Mouse (Mus musculus) midbrain, embryonic 12.5 days (tissue): Measurements from ENCODE around the gene Sf3a3. TPM values are rescaled to one million over a fixed set of nuclear protein-coding genes. Genes with fewer than 3 reads are reported as not detected.

Experiments
- ATAC-seq: fragments of 200-750 bp; cut with Nextera tagmentation; 2 replicates; pipeline ENCODE4 v1.8.0; 2017; ENCODE audit warnings: low read depth, moderate TSS enrichment, moderate library complexity; ENCODE audit not compliant: low FRiP score
- H3K27ac ChIP-seq: fragments of 300-500 bp; sonication (generic); replicated peaks from 2 replicates; pipeline ENCODE4 v1.5.1; 2016; ENCODE audit warnings: mild to moderate bottlenecking
- H3K27me3 ChIP-seq: fragments of 300-500 bp; sonication (generic); 2 replicates; pipeline ENCODE4 v1.6.1; 2016; ENCODE audit warnings: mild to moderate bottlenecking
- H3K36me3 ChIP-seq: fragments of 300-500 bp; sonication (generic); 2 replicates; pipeline ENCODE4 v1.6.1; 2016
- H3K4me1 ChIP-seq: fragments of 300-500 bp; sonication (generic); 2 replicates; pipeline ENCODE4 v1.6.1; 2016
- H3K4me2 ChIP-seq: fragments of 300-500 bp; sonication (generic); replicated peaks from 2 replicates; pipeline ENCODE4 v1.6.1; 2016; ENCODE audit warnings: mild to moderate bottlenecking, moderate library complexity
- H3K4me3 ChIP-seq: fragments of 300-500 bp; sonication (generic); 2 replicates; pipeline ENCODE4 v1.5.1; 2016; ENCODE audit warnings: mild to moderate bottlenecking
- H3K9ac ChIP-seq: fragments of 300-500 bp; sonication (generic); replicated peaks from 2 replicates; pipeline ENCODE4 v1.6.1; 2016; ENCODE audit warnings: mild to moderate bottlenecking, moderate library complexity
- H3K9me3 ChIP-seq: fragments of 300-500 bp; sonication (generic); 2 replicates; pipeline ENCODE4 v1.6.1; 2016; ENCODE audit warnings: mild to moderate bottlenecking
- WGBS: fragments of 180-500 bp; shearing (Covaris S2); methylation state at CpG from one replicate; pipeline ENCODE4 v1.1.7; 2016; 5-methylcytosine and 5-hydroxymethylcytosine counted together
- microRNA counts: library from miRNA; unstranded; fragments of <30 nt; microRNA quantifications from one replicate; lab custom pipeline; 2017
- microRNA-seq: library from miRNA; unstranded; fragments of <30 nt; microRNA quantifications from one replicate; pipeline ENCODE4, GENCODE M21; 2017
- polyA plus RNA-seq: library from polyadenylated mRNA; unstranded; fragments of >200 nt; fragmentation: Nextera tagmentation; extraction: Ambion mirVana; gene quantifications from 2 replicates; pipeline ENCODE4 v1.2.1, GENCODE M21; 2016

Gene Sf3a3
- polyA plus RNA-seq, 1 experiment from 2014 or later: 195 TPM

DNA sequence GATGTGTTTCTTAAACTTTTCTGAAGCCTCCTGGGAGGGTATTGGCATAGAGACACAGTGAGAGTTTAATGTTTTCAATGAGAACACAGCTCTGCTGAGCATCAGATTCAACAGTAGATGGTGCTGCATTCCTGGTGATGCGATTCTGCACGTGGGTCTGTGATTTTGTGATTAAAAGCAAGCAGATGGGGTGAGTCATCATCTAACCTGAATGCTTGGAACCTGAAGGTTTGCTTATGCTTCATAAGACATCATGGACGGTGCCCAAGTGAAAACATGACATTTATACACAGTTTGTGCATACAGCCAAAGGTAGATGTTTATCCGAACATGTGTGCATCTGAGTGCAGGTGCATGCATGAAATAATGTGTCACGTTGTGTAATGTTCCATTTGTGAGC lies 56.0 kb downstream of the Sf3a3 start:
- no peak overlapping the region for H3K9ac ChIP-seq
- H3K4me1 ChIP-seq: no peaks in the 10 kb centered on the region
- no peak overlapping the region for H3K4me2 ChIP-seq
- H3K27me3 ChIP-seq: no peaks in the 10 kb centered on the region
- ATAC-seq: no peak
- no peak overlapping the region for H3K4me3 ChIP-seq
- H3K27ac ChIP-seq: no peak overlapping the region
- 75% methylated on average over 5 of the region's 5 CpGs for WGBS
- H3K9me3 ChIP-seq: no peaks in the 10 kb centered on the region
- no peaks in the 10 kb centered on the region for H3K36me3 ChIP-seq

DNA sequence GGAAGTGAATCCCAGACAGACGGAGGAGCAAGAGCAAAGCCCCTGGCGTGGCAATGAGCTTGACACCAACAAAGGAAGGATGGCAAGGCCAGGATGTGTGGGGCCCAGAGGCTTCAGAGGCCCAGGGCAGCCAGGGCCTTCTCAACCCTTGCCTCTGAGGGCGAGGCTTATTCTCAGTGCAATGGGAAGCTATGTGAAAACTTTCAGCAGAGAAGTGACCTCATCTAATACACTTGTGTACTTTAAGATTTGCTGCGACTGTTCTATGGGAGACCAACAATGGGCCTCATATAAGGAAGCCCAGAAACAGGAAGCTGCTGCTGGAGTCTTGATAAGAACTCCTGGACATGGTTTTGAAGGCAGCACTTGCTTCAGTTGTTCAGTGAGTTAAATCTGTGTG lies 57.5 kb downstream of the Sf3a3 start:
- H3K4me2 ChIP-seq: no peak overlapping the region
- no peak overlapping the region for H3K9ac ChIP-seq
- no peaks in the 10 kb centered on the region for H3K4me1 ChIP-seq
- no peaks in the 10 kb centered on the region for H3K9me3 ChIP-seq
- WGBS: 63% methylated on average over 4 of the region's 4 CpGs
- H3K4me3 ChIP-seq: no peak overlapping the region
- no peaks in the 10 kb centered on the region for H3K27me3 ChIP-seq
- no peak for ATAC-seq
- no peak overlapping the region for H3K27ac ChIP-seq
- H3K36me3 ChIP-seq: no peaks in the 10 kb centered on the region

DNA sequence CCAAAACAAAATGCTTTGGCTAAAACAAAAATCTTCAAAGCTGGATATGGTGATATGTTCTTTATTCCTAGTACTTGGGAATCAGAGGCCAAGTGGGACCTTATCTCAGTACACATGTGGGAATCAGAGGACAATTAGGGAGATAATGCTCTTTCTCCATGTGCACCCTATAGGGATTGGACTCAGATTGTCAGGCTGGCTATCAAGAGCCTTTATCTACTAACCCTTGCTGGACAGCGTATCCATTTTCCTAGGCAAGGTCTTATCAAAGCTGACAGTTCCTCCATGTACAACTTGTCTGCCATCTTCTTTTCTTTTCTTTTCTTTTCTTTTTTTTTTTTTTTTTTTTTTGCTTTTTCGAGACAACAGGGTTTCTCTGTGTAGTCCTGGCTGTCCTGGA lies 58.9 kb downstream of the Sf3a3 start:
- no peak overlapping the region for H3K9ac ChIP-seq
- no peak for ATAC-seq
- 0 out of 2 replicates have a peak, but pooled peaks cover 5% of the 10 kb centered on the region for H3K36me3 ChIP-seq
- no peak overlapping the region for H3K27ac ChIP-seq
- H3K4me1 ChIP-seq: no peaks in the 10 kb centered on the region
- no peak overlapping the region for H3K4me2 ChIP-seq
- H3K9me3 ChIP-seq: no peaks in the 10 kb centered on the region
- no peaks in the 10 kb centered on the region for H3K27me3 ChIP-seq
- no peak overlapping the region for H3K4me3 ChIP-seq
- WGBS: 62% methylated on average over 2 of the region's 2 CpGs

DNA sequence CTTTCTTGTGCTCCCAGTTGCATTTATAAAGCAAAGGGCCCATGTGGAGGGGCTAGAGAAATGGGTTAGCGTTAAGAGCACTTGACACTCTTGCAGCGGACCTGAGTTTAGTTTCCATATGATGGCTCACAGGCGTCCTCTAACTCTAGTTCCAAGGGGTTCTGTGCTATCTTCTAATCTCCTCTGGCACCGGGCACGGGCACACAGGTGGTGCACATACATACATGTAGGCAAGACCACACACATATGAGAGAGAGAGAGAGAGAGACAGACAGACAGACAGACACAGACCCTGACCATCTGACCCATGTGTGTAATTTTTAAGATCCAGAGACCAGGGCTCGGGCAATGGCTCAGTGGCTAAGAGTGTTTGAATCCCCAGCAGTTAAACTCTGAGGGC lies 59.4 kb downstream of the Sf3a3 start:
- Histone ChIP-seq H3K36me3 (peaks cover 10% of the 10 kb centered on the region; the same call in 1 of the 2 replicates), H3K4me3 (no peak overlapping the region), H3K4me2 (no peak overlapping the region), H3K27me3 (no peaks in the 10 kb centered on the region), H3K9ac (no peak overlapping the region), H3K9me3 (no peaks in the 10 kb centered on the region), H3K4me1 (no peaks in the 10 kb centered on the region), H3K27ac (no peak overlapping the region)
- ATAC-seq: no peak
- WGBS: 91% methylated on average over 6 of the region's 6 CpGs

DNA sequence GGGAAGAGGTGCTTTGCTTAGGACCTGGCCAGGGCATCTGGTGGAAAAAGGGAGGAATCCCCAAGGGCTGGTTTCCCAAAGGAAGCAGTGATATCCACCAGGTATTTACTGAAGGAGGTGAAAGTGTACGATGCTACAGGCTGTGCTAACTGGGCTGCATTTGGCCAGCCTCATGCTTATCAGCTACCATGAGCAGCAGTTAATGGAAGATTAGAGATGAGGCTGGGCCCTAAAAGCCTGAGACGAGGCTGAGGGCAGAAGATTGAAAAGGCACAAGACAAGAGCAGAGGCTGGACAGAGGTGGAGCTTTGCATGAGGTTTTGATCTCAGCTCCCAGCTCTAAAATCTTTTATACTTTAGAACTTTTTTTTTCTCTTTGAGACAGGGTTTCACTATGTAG lies 59.9 kb downstream of the Sf3a3 start:
- peaks cover 14% of the 10 kb centered on the region; the same call in 1 of the 2 replicates for H3K36me3 ChIP-seq

DNA sequence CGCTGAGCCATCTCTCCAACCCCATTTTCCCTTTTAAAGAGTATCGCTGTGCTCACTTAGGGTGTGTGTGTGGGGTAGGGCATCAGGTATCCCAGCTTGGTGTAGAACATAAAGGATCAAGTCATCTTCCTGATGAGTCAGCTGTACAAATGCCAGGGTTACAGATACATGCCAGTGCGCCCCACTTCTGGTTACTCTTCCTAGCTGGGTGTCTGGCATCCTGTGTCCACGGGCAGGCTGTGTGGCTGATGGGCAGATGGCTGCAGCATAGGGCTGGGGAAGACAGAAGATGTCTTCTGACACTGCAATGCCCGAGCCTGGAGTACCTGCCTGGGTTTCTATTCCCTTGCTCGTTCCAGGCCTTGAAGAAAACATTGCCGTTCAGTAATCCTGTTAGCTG lies 66.8 kb downstream of the Sf3a3 start:
- H3K36me3 ChIP-seq: peaks cover 69% of the 10 kb centered on the region
- no peak overlapping the region for H3K9ac ChIP-seq
- H3K4me2 ChIP-seq: no peak overlapping the region
- no peaks in the 10 kb centered on the region for H3K4me1 ChIP-seq
- H3K27ac ChIP-seq: no peak overlapping the region
- H3K9me3 ChIP-seq: no peaks in the 10 kb centered on the region
- ATAC-seq: no peak
- WGBS: 78% methylated on average over 7 of the region's 7 CpGs
- H3K27me3 ChIP-seq: no peaks in the 10 kb centered on the region
- no peak overlapping the region for H3K4me3 ChIP-seq

More for the DNA sequence above, 59.9 kb downstream of the Sf3a3 start:
- Histone ChIP-seq H3K9ac (no peak overlapping the region), H3K27ac (no peak overlapping the region), H3K9me3 (no peaks in the 10 kb centered on the region), H3K4me3 (no peak overlapping the region), H3K4me1 (no peaks in the 10 kb centered on the region), H3K27me3 (no peaks in the 10 kb centered on the region), H3K4me2 (no peak overlapping the region)
- no peak for ATAC-seq
- WGBS: 70% methylated on average over 2 of the region's 2 CpGs

MicroRNAs encoded within 50 kb of the gene (microRNA counts, 519-probe panel; counts per million panel counts)
- not detected for microRNA mmu-miR-697 (lab: Ali Mortazavi, UCI)
- microRNA mmu-miR-698 (lab: Ali Mortazavi, UCI): not detected

Small RNA genes lying within 50 kb of the gene (microRNA-seq; reads per million reads assigned to microRNA genes)
- not detected for gene Gm24721
- not detected for gene Mir697
- 0.93 reads per million for gene Mir698

Other genes with a start within 250 kb of the Sf3a3 start
- 1.1 and 1.6 TPM in 2 replicates for gene 3100002H09Rik, start 104.0 kb upstream of the Sf3a3 start, polyA plus RNA-seq
- 26.2 and 30.5 TPM in 2 replicates for gene Pou3f1, start 58.0 kb upstream of the Sf3a3 start, polyA plus RNA-seq
- 61.9 and 63.0 TPM in 2 replicates for gene Utp11, start 21.2 kb upstream of the Sf3a3 start, polyA plus RNA-seq
- gene Fhl3, start 14.1 kb upstream of the Sf3a3 start, polyA plus RNA-seq: 2.6 and 4.1 TPM in 2 replicates
- gene Inpp5b, start 27.1 kb downstream of the Sf3a3 start, polyA plus RNA-seq: 25.2 and 28.8 TPM in 2 replicates
- 15.1 and 18.0 TPM in 2 replicates for gene Mtf1, start 87.3 kb downstream of the Sf3a3 start, polyA plus RNA-seq
- gene Yrdc, start 135.9 kb downstream of the Sf3a3 start, polyA plus RNA-seq: 48.4 and 49.3 TPM in 2 replicates
- gene 1110065P20Rik, start 136.4 kb downstream of the Sf3a3 start, polyA plus RNA-seq: 69.1 and 72.4 TPM in 2 replicates
- gene Maneal, start 147.4 kb downstream of the Sf3a3 start, polyA plus RNA-seq: 7.1 and 7.9 TPM in 2 replicates
- gene Epha10, start 166.1 kb downstream of the Sf3a3 start, polyA plus RNA-seq: 12.3 and 13.3 TPM in 2 replicates
- 17.0 and 18.1 TPM in 2 replicates for gene 9930104L06Rik, start 222.3 kb downstream of the Sf3a3 start, polyA plus RNA-seq
- 190 and 207 TPM in 2 replicates for gene Cdca8, start 224.5 kb downstream of the Sf3a3 start, polyA plus RNA-seq